Comparison of ENCODE assay signal across 8 mouse cellular contexts in genomic region chr3:35225051-35225701, GRCm38 (mm10).
DNase-seq lines count a peak whose midpoint lies in the region; ATAC-seq and TF ChIP-seq lines count a peak whose summit lies in the region.

No protein-coding gene starts in this region.

- TF ChIP-seq CTCF in kidney, postnatal 0 days (IDR thresholded peaks at IDR 0.05; ENCODE audit: low read depth) = no peak

- H3K4me3 ChIP-seq in kidney, postnatal 0 days (replicated peaks; ENCODE audit: low read depth, low read length) = no peak overlapping the region

- WGBS in kidney, postnatal 0 days = 12% methylated on average over 12 of the region's 12 CpGs

- H3K27me3 ChIP-seq in kidney, postnatal 0 days (ENCODE audit: insufficient read depth, low read length) = no peaks in the 10 kb centered on the region

- H3K4me2 ChIP-seq in kidney, postnatal 0 days (ENCODE audit: low read length) = peak overlapping the region; percentile 33

- H3K36me3 ChIP-seq in kidney, postnatal 0 days (ENCODE audit: insufficient read depth, low read length) = no peaks in the 10 kb centered on the region

- DNase-seq in heart, adult 18-20 months = peak; percentile 5 to 7
- no peak for DNase-seq in heart, postnatal 25 days (ENCODE audit: low spot score)
- DNase-seq in brain, embryonic 18.5 days (ENCODE audit: low read depth, low spot score) = peak; percentile 70
- DNase-seq in kidney, postnatal 0 days (ENCODE audit: low spot score) = peak; percentile 71
- peak; percentile 80 for DNase-seq in mesoderm, embryonic 11.5 days (ENCODE audit: low read depth, low spot score)
- no peak for DNase-seq in thymus, postnatal 14 days
- no peak for DNase-seq in thymus, postnatal 36 days

- H3K9ac ChIP-seq in kidney, postnatal 0 days (ENCODE audit: low read depth, low read length) = no peak overlapping the region

- ATAC-seq in frontal cortex, adult (ENCODE audit: low TSS enrichment) = 0 out of 2 replicates have a peak, but pooled peaks have one; percentile 20
- no peak for ATAC-seq in kidney, postnatal 0 days (replicated peaks; ENCODE audit: low FRiP score, low read depth)

- intact Hi-C loops in heart, postnatal 25 days (cut with DNase I) = no loop called here

- no peak overlapping the region for H3K27ac ChIP-seq in kidney, postnatal 0 days

- no peaks in the 10 kb centered on the region for H3K9me3 ChIP-seq in kidney, postnatal 0 days (replicated peaks; ENCODE audit: low read length)

- no peaks in the 10 kb centered on the region for H3K4me1 ChIP-seq in kidney, postnatal 0 days (replicated peaks; ENCODE audit: insufficient read depth, low read length)

Comparison
In these comparisons a context has a peak if more than half of its experiments do, and no peak if none do; other contexts are left out.
1. DNase-seq: peak in heart, adult 18-20 months (2 of 2), brain, embryonic 18.5 days (single experiment), kidney, postnatal 0 days (single experiment) and mesoderm, embryonic 11.5 days (single experiment); none in heart, postnatal 25 days (single experiment), thymus, postnatal 14 days (single experiment) and thymus, postnatal 36 days (0 of 2).